In genomic region chr8:64204167-64204566, GRCm38 (mm10) we compare ENCODE assay signal across 8 mouse cellular contexts. TPM values are rescaled to one million over a fixed set of nuclear protein-coding genes. Genes with fewer than 3 reads are reported as not detected.
DNase-seq lines count a peak whose midpoint lies in the region; ATAC-seq lines count a peak whose summit lies in the region.

No protein-coding gene starts in this region.

- H3K9me3 ChIP-seq in hindbrain, embryonic 13.5 days: no peaks in the 10 kb centered on the region
- no peaks in the 10 kb centered on the region for H3K9me3 ChIP-seq in midbrain, embryonic 11.5 days (ENCODE audit: control insufficient read depth, low read length)
- no peaks in the 10 kb centered on the region for H3K9me3 ChIP-seq in stomach, embryonic 15.5 days

- DNase-seq in adrenal gland, postnatal 14 days: peak; percentile 68
- DNase-seq in embryo, embryonic 10 days (ENCODE audit: low spot score): peak; percentile 64
- DNase-seq in gastrocnemius, postnatal 10 days: peak; percentile 56
- peak; percentile 31 to 34 for DNase-seq in left cerebral cortex, postnatal 36 days (ENCODE audit: low spot score in 2 of 2)
- peak; percentile 91 for DNase-seq in midbrain, embryonic 11.5 days (ENCODE audit: low spot score, missing footprints)

- H3K27me3 ChIP-seq in hindbrain, embryonic 13.5 days: peaks cover 33% of the 10 kb centered on the region
- H3K27me3 ChIP-seq in midbrain, embryonic 11.5 days (ENCODE audit: control insufficient read depth, insufficient read depth, low read length): peaks cover 8% of the 10 kb centered on the region; the same call in 1 of the 2 replicates
- peaks cover 13% of the 10 kb centered on the region for H3K27me3 ChIP-seq in stomach, embryonic 15.5 days (replicated peaks)

- H3K36me3 ChIP-seq in hindbrain, embryonic 13.5 days: no peaks in the 10 kb centered on the region
- no peaks in the 10 kb centered on the region for H3K36me3 ChIP-seq in midbrain, embryonic 11.5 days (ENCODE audit: control insufficient read depth, insufficient read depth, low read length)
- H3K36me3 ChIP-seq in stomach, embryonic 15.5 days: no peaks in the 10 kb centered on the region

- peaks cover 23% of the 10 kb centered on the region for H3K4me1 ChIP-seq in hindbrain, embryonic 13.5 days (replicated peaks)
- no peaks in the 10 kb centered on the region; the same call in none of the 2 replicates for H3K4me1 ChIP-seq in midbrain, embryonic 11.5 days (ENCODE audit: control insufficient read depth, insufficient read depth, low read length)
- H3K4me1 ChIP-seq in stomach, embryonic 15.5 days: peaks cover 11% of the 10 kb centered on the region; the same call in 1 of the 2 replicates

- no peak overlapping the region for H3K27ac ChIP-seq in hindbrain, embryonic 13.5 days
- H3K27ac ChIP-seq in midbrain, embryonic 11.5 days (ENCODE audit: low read depth, low read length): no peak overlapping the region
- no peak overlapping the region for H3K27ac ChIP-seq in stomach, embryonic 15.5 days

- 0 out of 2 replicates have a peak overlapping the region, but pooled peaks have one; percentile 31 for H3K9ac ChIP-seq in hindbrain, embryonic 13.5 days
- no peak overlapping the region for H3K9ac ChIP-seq in midbrain, embryonic 11.5 days (ENCODE audit: low read length)
- H3K9ac ChIP-seq in stomach, embryonic 15.5 days: no peak overlapping the region

- 2% methylated on average over 19 of the region's 19 CpGs for WGBS in hindbrain, embryonic 13.5 days
- 2% methylated on average over 19 of the region's 19 CpGs for WGBS in midbrain, embryonic 11.5 days
- WGBS in stomach, embryonic 15.5 days: 6% methylated on average over 19 of the region's 19 CpGs

- H3K4me2 ChIP-seq in hindbrain, embryonic 13.5 days: peak overlapping the region; percentile 95
- peak overlapping the region; percentile 87 for H3K4me2 ChIP-seq in midbrain, embryonic 11.5 days
- H3K4me2 ChIP-seq in stomach, embryonic 15.5 days: peak overlapping the region; percentile 98

- intact Hi-C loops in left cerebral cortex, postnatal 36 days (cut with DNase I): loop anchor here (2.0 to 10.0 kb wide), 3 partner anchors 67 to 341 kb away; no protein-coding TSS in a partner anchor

- peak; percentile 73 for ATAC-seq in hindbrain, embryonic 13.5 days (ENCODE audit: low FRiP score)
- peak; percentile 74 for ATAC-seq in midbrain, embryonic 11.5 days (ENCODE audit: low FRiP score)
- ATAC-seq in stomach, embryonic 15.5 days (ENCODE audit: insufficient read depth, low FRiP score, low read depth): peak; percentile 72
- ATAC-seq in erythroid progenitor cell, adult 5-6 weeks (replicated peaks; ENCODE audit: low FRiP score, poor library complexity, severe bottlenecking): no peak

- peak overlapping the region; percentile 67 for H3K4me3 ChIP-seq in hindbrain, embryonic 13.5 days
- H3K4me3 ChIP-seq in midbrain, embryonic 11.5 days (ENCODE audit: low read depth, low read length): peak overlapping the region; percentile 52; the same call in 1 of the 2 replicates
- peak overlapping the region; percentile 14; the same call in 1 of the 2 replicates for H3K4me3 ChIP-seq in stomach, embryonic 15.5 days (replicated peaks)

RNA-seq across cellular contexts. Expression of gene Tll1, which starts 1.9 kb away (rescaled TPM):
- 1.0 and 1.5 TPM in 2 replicates for total RNA-seq in adrenal gland, postnatal 14 days (2021)
- 1 to 10 TPM; 4.0 to 4.3 TPM for total RNA-seq in gastrocnemius, postnatal 10 days (2021)
- 2.6 and 2.7 TPM in 2 replicates for polyA plus RNA-seq in hindbrain, embryonic 13.5 days (2015; fragmentation: Nextera tagmentation; extraction: Ambion mirVana)
- 1 to 10 TPM; 2.1 to 3.4 TPM for total RNA-seq in left cerebral cortex, postnatal 36 days (2021)
- 0.89 and 0.99 TPM in 2 replicates for polyA plus RNA-seq in midbrain, embryonic 11.5 days (2014; fragmentation: Nextera tagmentation; extraction: Ambion mirVana)
- polyA plus RNA-seq in stomach, embryonic 15.5 days (2015; fragmentation: Nextera tagmentation; extraction: Ambion mirVana): 0.95 and 1.4 TPM in 2 replicates
- total RNA-seq in erythroid progenitor cell, adult 5-6 weeks (2015; ENCODE audit: low replicate concordance): not detected in 2 replicates
- not detected in 2 replicates for total RNA-seq in erythroid progenitor cell, adult 5-6 weeks (2017; ENCODE audit: low replicate concordance)

Comparison
In these comparisons a context has a peak if more than half of its experiments do, and no peak if none do; other contexts are left out.
1. DNase-seq: peak in every context shown above with its lines; median percentile 91 in midbrain, embryonic 11.5 days; 68 in adrenal gland, postnatal 14 days; 64 in embryo, embryonic 10 days; 56 in gastrocnemius, postnatal 10 days; 32 in left cerebral cortex, postnatal 36 days.
2. H3K4me3 ChIP-seq: peak in every context shown above with its lines; median percentile 67 in hindbrain, embryonic 13.5 days; 52 in midbrain, embryonic 11.5 days; 14 in stomach, embryonic 15.5 days.